Mouse (Mus musculus) stomach, postnatal 0 days (tissue): ENCODE results near the gene 1700088E04Rik.

Source experiments
- CTCF ChIP-seq: IDR thresholded peaks from 2 replicates; pipeline ENCODE4 v1.5.1; 2016; ENCODE audit warnings: antibody characterized with exemption, low read depth, mild to moderate bottlenecking, moderate library complexity
- EP300 ChIP-seq: optimal IDR thresholded peaks from 2 replicates; pipeline ENCODE3; 2016; ENCODE audit warnings: antibody characterized with exemption

- TF ChIP-seq CTCF (no peak), EP300 (no peak)
These were observed 31.0 kb downstream of the 1700088E04Rik start for GRCm38 (mm10) chr15:79110031-79110430.
